Mouse (Mus musculus) urinary bladder, postnatal 4 days (tissue): ENCODE results near the gene Cpz.

ENCODE experiments used
- DNase-seq, 2 experiments: peaks; one replicate each; pipeline ENCODE4 v3.0.0; 2021 to 2022; ENCODE audit warnings: low spot score in 2 of 2

Gene Cpz

GRCm38 (mm10) chr5:35530442-35530841 is 4.9 kb upstream of the Cpz start:
- no peak for DNase-seq

- DNase-seq, result no peak
Observed at GRCm38 (mm10) chr5:35524381-35524780, 1.1 kb downstream of the Cpz start.

- peak in 1 of 2 experiments; percentile 84 for DNase-seq
Observed at GRCm38 (mm10) chr5:35523735-35524134, 1.8 kb downstream of the Cpz start.

GRCm38 (mm10) chr5:35516781-35517180 is 8.7 kb downstream of the Cpz start:
- no peak for DNase-seq

- no peak for DNase-seq
Observed at GRCm38 (mm10) chr5:35510589-35510988, 14.9 kb downstream of the Cpz start.

- no peak for DNase-seq
Observed at GRCm38 (mm10) chr5:35505016-35505415, 20.5 kb downstream of the Cpz start.

- no peak for DNase-seq
Observed at GRCm38 (mm10) chr5:35497344-35497743, 28.2 kb downstream of the Cpz start.

GRCm38 (mm10) chr5:35495989-35496388 is 29.5 kb downstream of the Cpz start:
- no peak for DNase-seq

GRCm38 (mm10) chr5:35494773-35495390 is 30.6 kb downstream of the Cpz start:
- DNase-seq, result no peak

GRCm38 (mm10) chr5:35493770-35494169 is 31.7 kb downstream of the Cpz start:
- DNase-seq, result no peak

GRCm38 (mm10) chr5:35479521-35479920 is 46.0 kb downstream of the Cpz start:
- no peak for DNase-seq

- DNase-seq, result no peak
Observed at GRCm38 (mm10) chr5:35475236-35475635, 50.3 kb downstream of the Cpz start.

GRCm38 (mm10) chr5:35470885-35471528 is 54.5 kb downstream of the Cpz start:
- no peak for DNase-seq

- no peak for DNase-seq
Observed at GRCm38 (mm10) chr5:35465966-35466635, 59.4 kb downstream of the Cpz start.

- DNase-seq, result no peak
Observed at GRCm38 (mm10) chr5:35462081-35462480, 63.4 kb downstream of the Cpz start.

- no peak for DNase-seq
Observed at GRCm38 (mm10) chr5:35459760-35460159, 65.7 kb downstream of the Cpz start.

- DNase-seq, result no peak
Observed at GRCm38 (mm10) chr5:35458267-35458666, 67.2 kb downstream of the Cpz start.

GRCm38 (mm10) chr5:35457364-35457763 is 68.1 kb downstream of the Cpz start:
- no peak for DNase-seq

GRCm38 (mm10) chr5:35454187-35454800 is 71.2 kb downstream of the Cpz start:
- DNase-seq, result no peak
